Mouse (Mus musculus) forebrain, embryonic 16.5 days (tissue): ENCODE measurements at regions not wholly inside any gene's neighbourhood (a gene's known extent, or its start where the extent isn't known, plus 50 kb on each side); places are given as distances from the start of the nearest gene placed in this dataset.
A peak's percentile ranks its signal among the peaks of the same experiment; 100 is the strongest.
"Not testable (repeated sequence)": the region's sequence is repeated elsewhere in the genome, so short reads cannot be mapped to it uniquely, and the experiment has no call there.

ENCODE experiments used
- ATAC-seq: fragments of 200-750 bp; cut with Nextera tagmentation; 2 replicates; pipeline ENCODE4 v1.8.0; 2017; ENCODE audit warnings: mild to moderate bottlenecking, moderate library complexity
- H3K27ac ChIP-seq: fragments of 300-500 bp; sonication (generic); 2 replicates; pipeline ENCODE4 v1.5.1; 2014; ENCODE audit warnings: low read length, control low read depth
- H3K27me3 ChIP-seq: fragments of 300-500 bp; sonication (generic); replicated peaks from 2 replicates; pipeline ENCODE4 v1.6.1; 2014; ENCODE audit warnings: low read length; ENCODE audit not compliant: control insufficient read depth, insufficient read depth
- H3K36me3 ChIP-seq: fragments of 300-500 bp; sonication (generic); 2 replicates; pipeline ENCODE4 v1.6.1; 2014; ENCODE audit not compliant: control insufficient read depth, insufficient read depth
- H3K4me1 ChIP-seq: fragments of 300-500 bp; sonication (generic); replicated peaks from 2 replicates; pipeline ENCODE4 v1.6.1; 2014; ENCODE audit warnings: low read length; ENCODE audit not compliant: control insufficient read depth, insufficient read depth
- H3K4me2 ChIP-seq: fragments of 300-500 bp; sonication (generic); 2 replicates; pipeline ENCODE4 v1.6.1; 2014; ENCODE audit warnings: mild to moderate bottlenecking, low read length, control low read depth
- H3K4me3 ChIP-seq: fragments of 300-500 bp; sonication (generic); replicated peaks from 2 replicates; pipeline ENCODE4 v1.5.1; 2014; ENCODE audit warnings: mild to moderate bottlenecking, low read length, control low read depth
- H3K9ac ChIP-seq: fragments of 300-500 bp; sonication (generic); replicated peaks from 2 replicates; pipeline ENCODE4 v1.6.1; 2014; ENCODE audit warnings: low read depth, low read length, control low read depth
- H3K9me3 ChIP-seq: fragments of 300-500 bp; sonication (generic); 2 replicates; pipeline ENCODE4 v1.6.1; 2016; ENCODE audit warnings: low read length; ENCODE audit not compliant: control insufficient read depth
- WGBS: fragments of 180-500 bp; shearing (Covaris S2); extraction: QIAGEN DNeasy Blood & Tissue Kit; methylation state at CpG from one replicate; pipeline ENCODE4 v1.1.7; 2014; 5-methylcytosine and 5-hydroxymethylcytosine counted together

DNA sequence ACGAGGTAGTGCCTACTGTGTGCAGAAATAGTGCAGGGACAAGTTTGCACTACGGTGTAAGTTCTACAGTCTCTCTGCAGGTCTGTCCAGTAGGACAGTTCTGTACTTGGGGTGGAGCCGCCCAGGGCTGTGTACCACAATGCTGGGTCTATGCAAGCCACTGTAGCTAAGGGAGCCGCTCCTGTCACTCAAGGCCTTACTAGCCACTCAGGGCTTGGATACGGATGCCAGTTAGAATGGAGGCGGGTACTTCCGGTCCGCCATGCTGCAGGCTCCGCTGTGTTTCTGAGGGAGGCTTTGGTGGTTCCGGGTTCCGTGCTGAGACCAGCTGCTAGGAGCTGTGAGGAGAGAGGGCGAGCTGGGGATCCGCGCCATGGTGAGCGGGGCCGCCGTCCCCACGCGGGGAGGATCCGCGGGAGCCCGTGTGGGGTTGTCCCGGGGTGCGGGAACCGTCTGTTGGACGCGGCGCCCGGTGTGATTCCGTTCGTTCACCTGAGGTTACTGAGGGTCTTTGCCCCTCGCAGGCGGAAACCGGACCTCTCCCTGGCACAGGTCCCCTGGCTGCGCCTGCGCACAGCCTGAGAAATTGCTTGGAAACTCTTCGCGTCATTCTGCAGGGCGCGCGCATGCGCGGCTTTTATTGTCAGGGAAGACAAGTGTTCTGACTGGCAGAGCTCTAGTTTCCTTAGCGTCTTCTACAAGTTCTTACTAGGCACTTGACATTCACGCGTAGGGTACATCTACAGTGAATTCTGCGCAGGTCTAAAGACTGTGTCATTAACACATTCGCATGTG lies 51.0 kb upstream of the Zfp873 start:
- not testable (repeated sequence) for H3K36me3 ChIP-seq, H3K9me3 ChIP-seq, H3K27me3 ChIP-seq, H3K27ac ChIP-seq, H3K4me1 ChIP-seq
- 4% methylated on average over 12 of the region's 48 CpGs for WGBS
- ATAC-seq = peak; percentile 100
- Histone ChIP-seq H3K4me3 (peak overlapping the region; percentile 39), H3K4me2 (peak overlapping the region; percentile 45), H3K9ac (0 out of 2 replicates have a peak overlapping the region, but pooled peaks have one; percentile 6)
